Mouse (Mus musculus) forebrain, embryonic 10.5 days (tissue): ENCODE results near the gene Plxnb2. TPM values are rescaled to one million over a fixed set of nuclear protein-coding genes. Genes with fewer than 3 reads are reported as not detected.
A peak's percentile ranks its signal among the peaks of the same experiment; 100 is the strongest.

Source experiments
- DNase-seq: peaks from one replicate; pipeline ENCODE4 v3.0.0-alpha.2; 2017; ENCODE audit warnings: low spot score; ENCODE audit errors: extremely low spot score
- H3K27ac ChIP-seq: fragments of 300-500 bp; sonication (generic); 2 replicates; pipeline ENCODE4 v1.5.1; 2016; ENCODE audit warnings: mild to moderate bottlenecking
- H3K27me3 ChIP-seq: fragments of 300-500 bp; sonication (generic); 2 replicates; pipeline ENCODE4 v1.6.1; 2016; ENCODE audit warnings: mild to moderate bottlenecking; ENCODE audit not compliant: poor library complexity, severe bottlenecking
- H3K36me3 ChIP-seq: fragments of 300-500 bp; sonication (generic); replicated peaks from 2 replicates; pipeline ENCODE4 v1.6.1; 2016; ENCODE audit warnings: mild to moderate bottlenecking, moderate library complexity
- H3K4me1 ChIP-seq: fragments of 300-500 bp; sonication (generic); 2 replicates; pipeline ENCODE4 v1.6.1; 2016
- H3K4me3 ChIP-seq: fragments of 300-500 bp; sonication (generic); 2 replicates; pipeline ENCODE4 v1.5.1; 2016; ENCODE audit warnings: mild to moderate bottlenecking, moderate library complexity
- H3K9me3 ChIP-seq: fragments of 300-500 bp; sonication (generic); 2 replicates; pipeline ENCODE4 v1.6.1; 2016; ENCODE audit warnings: mild to moderate bottlenecking, moderate library complexity
- WGBS: fragments of 180-500 bp; shearing (Covaris S2); methylation state at CpG from one replicate; pipeline ENCODE4 v1.1.7; 2016; 5-methylcytosine and 5-hydroxymethylcytosine counted together
- microRNA-seq: library from miRNA; unstranded; fragments of <30 nt; microRNA quantifications from one replicate; pipeline ENCODE4, GENCODE M21; 2017
- polyA plus RNA-seq: library from polyadenylated mRNA; unstranded; fragments of >200 nt; fragmentation: Nextera tagmentation; extraction: Ambion mirVana; gene quantifications from 2 replicates; pipeline ENCODE4 v1.2.1, GENCODE M21; 2016

Plxnb2 gene
- polyA plus RNA-seq, 1 experiment from 2014 or later: 155 TPM

- no peaks in the 10 kb centered on the region for H3K27me3 ChIP-seq
- DNase-seq: no peak
- no peaks in the 10 kb centered on the region for H3K9me3 ChIP-seq
- H3K27ac ChIP-seq: peak overlapping the region; percentile 89
- WGBS: 92% methylated on average over 8 of the region's 8 CpGs
- H3K4me1 ChIP-seq: peaks cover 35% of the 10 kb centered on the region
- peaks cover 45% of the 10 kb centered on the region for H3K36me3 ChIP-seq
- H3K4me3 ChIP-seq: peak overlapping the region; percentile 73
These were observed 53.1 kb downstream of the Plxnb2 start for GRCm38 (mm10) chr15:89127364-89127940.

GRCm38 (mm10) chr15:89126622-89127021, 54.0 kb downstream of the Plxnb2 start:
- 94% methylated on average over 8 of the region's 8 CpGs for WGBS
- Histone ChIP-seq H3K36me3 (peaks cover 37% of the 10 kb centered on the region), H3K4me1 (peaks cover 44% of the 10 kb centered on the region), H3K4me3 (no peak overlapping the region), H3K27me3 (no peaks in the 10 kb centered on the region), H3K27ac (no peak overlapping the region), H3K9me3 (no peaks in the 10 kb centered on the region)
- DNase-seq: no peak

GRCm38 (mm10) chr15:89125351-89125750, 55.2 kb downstream of the Plxnb2 start:
- Histone ChIP-seq H3K4me1 (peaks cover 56% of the 10 kb centered on the region), H3K36me3 (peaks cover 30% of the 10 kb centered on the region), H3K4me3 (peak overlapping the region; percentile 8; the same call in 1 of the 2 replicates), H3K9me3 (no peaks in the 10 kb centered on the region), H3K27ac (no peak overlapping the region), H3K27me3 (no peaks in the 10 kb centered on the region)
- no peak for DNase-seq
- WGBS: 94% methylated on average over 9 of the region's 9 CpGs

DNA sequence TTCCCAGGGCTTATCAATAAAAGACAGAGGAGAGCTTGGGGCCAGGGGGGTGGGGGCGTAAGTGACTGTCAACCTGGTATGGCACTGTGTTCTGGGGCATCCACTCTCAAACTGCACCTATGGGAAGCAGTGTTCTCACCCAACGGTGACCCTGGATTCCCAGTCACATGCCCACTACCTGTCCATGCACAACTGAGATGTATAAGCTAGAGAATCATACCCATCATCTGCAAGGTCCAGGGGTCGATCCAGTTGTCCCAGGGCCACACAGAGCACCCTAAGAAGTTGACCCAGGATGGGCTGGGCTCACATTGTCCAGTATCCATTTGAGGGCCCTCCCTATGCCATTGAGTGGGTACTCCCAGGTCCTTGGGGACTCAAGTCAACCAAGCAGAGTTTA, 56.3 kb downstream of the Plxnb2 start:
- 91% methylated on average over 3 of the region's 3 CpGs for WGBS
- no peak for DNase-seq
- Histone ChIP-seq H3K27ac (no peak overlapping the region), H3K36me3 (peaks cover 35% of the 10 kb centered on the region), H3K4me1 (peaks cover 66% of the 10 kb centered on the region), H3K4me3 (peak overlapping the region; percentile 96; the same call in 1 of the 2 replicates), H3K27me3 (no peaks in the 10 kb centered on the region), H3K9me3 (no peaks in the 10 kb centered on the region)

DNA sequence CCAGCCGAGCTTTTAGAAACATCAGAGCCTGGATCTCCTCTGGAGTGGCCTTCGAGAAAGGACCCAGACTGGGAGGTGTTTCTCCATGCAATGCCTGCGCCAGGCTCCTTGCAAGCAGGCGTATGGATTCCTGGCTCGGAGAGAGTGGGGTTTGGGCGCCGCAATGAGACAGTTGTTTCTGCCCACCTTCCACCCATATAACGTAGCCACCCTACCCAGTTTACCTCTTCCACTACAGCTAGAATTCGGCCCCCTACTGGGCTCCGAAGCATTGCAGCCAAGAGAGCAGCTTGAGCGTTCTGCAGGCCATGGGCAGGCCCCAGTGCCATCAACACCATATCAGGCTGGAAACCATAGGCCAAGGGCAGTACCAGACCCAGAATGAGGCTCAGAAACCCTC, 57.0 kb downstream of the Plxnb2 start:
- peak overlapping the region; percentile 88 for H3K27ac ChIP-seq
- peak; percentile 26 for DNase-seq
- H3K36me3 ChIP-seq: peaks cover 42% of the 10 kb centered on the region
- no peaks in the 10 kb centered on the region for H3K27me3 ChIP-seq
- H3K4me3 ChIP-seq: peak overlapping the region; percentile 96
- peaks cover 60% of the 10 kb centered on the region for H3K4me1 ChIP-seq
- 51% methylated on average over 11 of the region's 11 CpGs for WGBS
- H3K9me3 ChIP-seq: no peaks in the 10 kb centered on the region

GRCm38 (mm10) chr15:89122649-89123366, 57.8 kb downstream of the Plxnb2 start, which contains the start of gene Tubgcp6:
Gene Tubgcp6 (minus strand): TSS chr15:89123112.
- H3K27me3 ChIP-seq: no peaks in the 10 kb centered on the region
- no peaks in the 10 kb centered on the region for H3K9me3 ChIP-seq
- H3K4me3 ChIP-seq: peak within 1 kb of the TSS; percentile 96
- under 1% methylated on average over 47 of the region's 47 CpGs for WGBS
- peaks cover 52% of the 10 kb centered on the region for H3K4me1 ChIP-seq
- H3K27ac ChIP-seq: peak within 1 kb of the TSS; percentile 88
- peaks cover 50% of the 10 kb centered on the region for H3K36me3 ChIP-seq
- DNase-seq: peak; percentile 95

GRCm38 (mm10) chr15:89118007-89118406, 62.6 kb downstream of the Plxnb2 start:
- Histone ChIP-seq H3K4me3 (no peak overlapping the region), H3K4me1 (peaks cover 31% of the 10 kb centered on the region), H3K27me3 (no peaks in the 10 kb centered on the region), H3K36me3 (peaks cover 79% of the 10 kb centered on the region), H3K9me3 (no peaks in the 10 kb centered on the region), H3K27ac (no peak overlapping the region)
- DNase-seq: no peak

DNA sequence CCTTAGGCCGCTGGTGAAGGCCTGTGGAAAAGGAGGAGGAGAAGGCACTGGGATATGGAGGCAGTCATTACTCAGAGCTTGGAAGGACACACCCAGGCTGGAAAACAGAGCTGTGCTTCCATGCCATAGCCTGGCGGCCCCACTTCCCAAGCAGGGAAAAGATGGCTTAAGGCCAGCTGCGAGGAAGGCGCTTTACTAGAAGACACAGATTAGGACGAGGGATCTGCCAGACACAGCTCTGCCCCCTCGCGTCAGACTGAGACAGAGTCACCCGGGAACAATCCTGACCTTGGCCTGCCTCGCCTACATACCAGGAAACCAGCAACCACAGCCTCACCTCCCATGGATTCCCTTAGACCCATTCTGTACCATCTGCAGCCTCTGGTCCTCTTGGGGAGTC, 70.4 kb downstream of the Plxnb2 start:
- peaks cover 99% of the 10 kb centered on the region for H3K36me3 ChIP-seq
- no peaks in the 10 kb centered on the region for H3K27me3 ChIP-seq
- no peak overlapping the region for H3K4me3 ChIP-seq
- 83% methylated on average over 9 of the region's 9 CpGs for WGBS
- no peaks in the 10 kb centered on the region for H3K4me1 ChIP-seq
- H3K9me3 ChIP-seq: no peaks in the 10 kb centered on the region
- DNase-seq: no peak
- H3K27ac ChIP-seq: no peak overlapping the region

GRCm38 (mm10) chr15:89106976-89107375, 73.6 kb downstream of the Plxnb2 start:
- WGBS: 96% methylated on average over 1 of the region's 1 CpGs
- no peak for DNase-seq
- no peak overlapping the region for H3K4me3 ChIP-seq
- H3K9me3 ChIP-seq: no peaks in the 10 kb centered on the region
- H3K27ac ChIP-seq: no peak overlapping the region
- peaks cover 5% of the 10 kb centered on the region for H3K4me1 ChIP-seq
- H3K36me3 ChIP-seq: peaks cover 100% of the 10 kb centered on the region
- H3K27me3 ChIP-seq: no peaks in the 10 kb centered on the region

DNA sequence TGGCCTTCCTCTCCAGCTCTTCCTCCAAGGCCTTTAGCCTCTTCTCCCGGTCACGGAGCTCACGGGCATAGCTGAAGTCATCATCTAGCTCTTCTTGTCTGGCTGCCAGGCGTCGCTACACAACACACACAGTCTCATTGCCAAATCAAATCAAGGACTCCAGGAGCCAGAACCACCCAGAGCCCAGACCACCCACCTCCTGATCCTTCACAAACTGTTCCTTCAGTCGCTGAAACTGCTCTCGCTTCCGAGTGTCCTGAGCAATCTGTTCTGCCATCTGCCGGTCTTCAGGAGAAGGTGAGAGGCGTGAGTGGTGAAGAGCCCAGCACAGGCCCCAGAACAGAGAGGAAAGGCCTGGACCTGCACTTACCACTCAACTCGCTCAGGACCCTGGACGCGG, 74.5 kb downstream of the Plxnb2 start:
- peaks cover 100% of the 10 kb centered on the region for H3K36me3 ChIP-seq
- no peaks in the 10 kb centered on the region for H3K9me3 ChIP-seq
- H3K27ac ChIP-seq: no peak overlapping the region
- H3K4me3 ChIP-seq: no peak overlapping the region
- H3K27me3 ChIP-seq: no peaks in the 10 kb centered on the region
- WGBS: 92% methylated on average over 13 of the region's 13 CpGs
- H3K4me1 ChIP-seq: peaks cover 5% of the 10 kb centered on the region
- DNase-seq: no peak

Small RNA genes within 50 kb of the gene (microRNA-seq; reads per million reads assigned to microRNA genes)
- gene Mir6958: 3.3 reads per million, percentile 5 among the genes with 10 or more reads in this experiment
- 0.90 reads per million for gene Mir7118

Other genes starting within 250 kb of the Plxnb2 start
- gene Ttll8, start 226.4 kb downstream of the Plxnb2 start, polyA plus RNA-seq: not detected in 2 replicates
- 10.2 and 11.5 TPM in 2 replicates for gene Mlc1, start 201.8 kb downstream of the Plxnb2 start, polyA plus RNA-seq
- gene Mov10l1, start 197.9 kb downstream of the Plxnb2 start, polyA plus RNA-seq: not detected in 2 replicates
- 0.54 and 0.71 TPM in 2 replicates for gene Panx2, start 121.1 kb downstream of the Plxnb2 start, polyA plus RNA-seq
- gene Trabd, start 105.7 kb downstream of the Plxnb2 start, polyA plus RNA-seq: 53.4 and 55.9 TPM in 2 replicates
- gene Selenoo, start 91.7 kb downstream of the Plxnb2 start, polyA plus RNA-seq: 14.4 and 14.8 TPM in 2 replicates
- 25.7 and 26.5 TPM in 2 replicates for gene Tubgcp6, start 57.7 kb downstream of the Plxnb2 start, polyA plus RNA-seq
- 15.0 and 16.5 TPM in 2 replicates for gene Hdac10, start 52.1 kb downstream of the Plxnb2 start, polyA plus RNA-seq
- gene Mapk12, start 40.1 kb downstream of the Plxnb2 start, polyA plus RNA-seq: 34.9 and 38.4 TPM in 2 replicates
- gene Mapk11, start 31.2 kb downstream of the Plxnb2 start, polyA plus RNA-seq: 35.7 and 36.3 TPM in 2 replicates
- gene Dennd6b, start 15.7 kb upstream of the Plxnb2 start, polyA plus RNA-seq: 26.4 and 27.7 TPM in 2 replicates
- gene Ppp6r2, start 30.8 kb upstream of the Plxnb2 start, polyA plus RNA-seq: 24.2 and 28.8 TPM in 2 replicates
- gene Sbf1, start 134.5 kb upstream of the Plxnb2 start, polyA plus RNA-seq: 80.7 and 84.9 TPM in 2 replicates
- gene Adm2, start 141.9 kb upstream of the Plxnb2 start, polyA plus RNA-seq: 0.17 and 0.23 TPM in 2 replicates
- not detected in 2 replicates for gene Miox, start 153.6 kb upstream of the Plxnb2 start, polyA plus RNA-seq
- gene Lmf2, start 174.9 kb upstream of the Plxnb2 start, polyA plus RNA-seq: 48.6 and 50.0 TPM in 2 replicates
- 202 and 208 TPM in 2 replicates for gene Ncaph2, start 174.9 kb upstream of the Plxnb2 start, polyA plus RNA-seq
- gene Sco2, start 193.1 kb upstream of the Plxnb2 start, polyA plus RNA-seq: 6.6 and 7.2 TPM in 2 replicates
- 1.2 and 1.4 TPM in 2 replicates for gene Tymp, start 196.3 kb upstream of the Plxnb2 start, polyA plus RNA-seq
- gene Odf3b, start 198.5 kb upstream of the Plxnb2 start, polyA plus RNA-seq: 0.38 and 0.46 TPM in 2 replicates
- 0.04 TPM in 1 of 2 replicates, not detected in the other for gene Klhdc7b, start 204.1 kb upstream of the Plxnb2 start, polyA plus RNA-seq
- not detected in 2 replicates for gene Syce3, start 229.7 kb upstream of the Plxnb2 start, polyA plus RNA-seq
- 0.67 and 0.80 TPM in 2 replicates for gene Cpt1b, start 245.1 kb upstream of the Plxnb2 start, polyA plus RNA-seq
- 3.9 and 4.3 TPM in 2 replicates for gene C730034F03Rik, start 248.8 kb upstream of the Plxnb2 start, polyA plus RNA-seq
- not detected in 2 replicates for gene Gm44502, start 248.9 kb upstream of the Plxnb2 start, polyA plus RNA-seq
- gene Chkb, start 249.1 kb upstream of the Plxnb2 start, polyA plus RNA-seq: 44.0 and 45.1 TPM in 2 replicates